Mouse (Mus musculus): ENCODE results near the gene Gab1. TPM values are rescaled to one million over a fixed set of nuclear protein-coding genes. Genes with fewer than 3 reads are reported as not detected.
A peak's percentile ranks its signal among the peaks of the same experiment; 100 is the strongest.

Gab1 gene
- total RNA-seq, 1 experiment from 2014 or later, result not detected

DNA sequence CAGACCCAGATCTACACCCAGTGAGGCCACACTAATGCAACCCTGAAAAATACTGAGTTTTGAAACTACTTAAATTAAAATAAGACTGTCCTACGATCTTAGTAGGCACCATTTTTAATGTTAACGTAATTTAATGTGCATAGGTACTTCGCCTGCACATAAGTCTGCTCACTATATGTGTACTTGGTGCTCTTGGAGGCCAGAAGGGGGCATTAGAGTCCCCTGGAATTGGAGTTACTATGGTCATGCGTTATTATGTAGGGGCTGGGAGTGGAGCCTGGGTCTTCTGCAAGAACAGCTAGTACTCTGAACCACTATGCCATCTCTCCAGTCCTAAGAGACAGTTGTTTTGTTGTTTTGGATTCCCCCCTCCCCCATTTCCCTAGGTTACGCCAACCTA is 88.1 kb downstream of the Gab1 start:
- ATAC-seq (replicated peaks; ENCODE audit: insufficient number of reproducible peaks, low FRiP score, low TSS enrichment, poor library complexity, severe bottlenecking), result no peak

GRCm38 (mm10) chr8:80789324-80789723 is 91.0 kb downstream of the Gab1 start:
- ATAC-seq (replicated peaks; ENCODE audit: insufficient number of reproducible peaks, low FRiP score, low TSS enrichment, poor library complexity, severe bottlenecking), result no peak

DNA sequence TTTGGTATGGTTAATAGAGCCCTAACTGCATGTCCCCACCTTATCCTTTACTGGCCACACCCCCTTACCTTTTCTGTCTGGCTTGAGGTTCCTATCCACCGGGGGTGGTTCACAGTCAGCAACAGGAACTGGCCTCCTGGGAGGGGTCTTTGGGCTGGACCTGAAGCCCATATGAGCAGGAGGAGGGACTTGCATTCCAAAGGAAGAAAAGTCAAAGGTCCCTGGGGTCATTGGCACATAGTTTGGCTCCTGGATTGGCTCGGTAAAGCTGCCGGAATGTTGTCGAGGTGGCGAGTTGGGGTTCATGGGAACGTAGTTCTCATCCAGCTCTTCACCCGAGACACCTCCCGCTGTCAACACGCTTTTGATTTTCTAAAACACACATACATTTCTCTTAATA is 95.8 kb downstream of the Gab1 start:
- no peak for ATAC-seq (replicated peaks; ENCODE audit: insufficient number of reproducible peaks, low FRiP score, low TSS enrichment, poor library complexity, severe bottlenecking)

DNA sequence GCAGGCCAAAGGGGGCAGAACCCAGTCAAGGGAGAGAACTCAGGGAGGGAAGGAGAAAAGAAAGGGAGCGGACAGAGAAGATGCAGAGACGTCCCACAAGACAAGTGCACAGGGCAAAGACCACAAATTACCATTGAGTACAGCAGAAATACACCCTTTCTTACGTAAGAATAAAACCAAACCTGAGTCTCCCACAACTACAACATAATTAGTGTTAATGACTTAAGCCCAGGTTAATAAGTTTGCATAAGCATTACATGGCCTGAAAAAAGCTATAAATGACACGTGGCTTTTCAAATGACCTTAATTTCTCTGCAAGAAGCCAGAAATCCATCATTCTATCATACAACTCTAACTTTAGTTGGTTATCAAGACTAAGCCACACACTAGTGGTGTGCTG is 97.0 kb downstream of the Gab1 start:
- ATAC-seq (replicated peaks; ENCODE audit: insufficient number of reproducible peaks, low FRiP score, low TSS enrichment, poor library complexity, severe bottlenecking), result no peak

DNA sequence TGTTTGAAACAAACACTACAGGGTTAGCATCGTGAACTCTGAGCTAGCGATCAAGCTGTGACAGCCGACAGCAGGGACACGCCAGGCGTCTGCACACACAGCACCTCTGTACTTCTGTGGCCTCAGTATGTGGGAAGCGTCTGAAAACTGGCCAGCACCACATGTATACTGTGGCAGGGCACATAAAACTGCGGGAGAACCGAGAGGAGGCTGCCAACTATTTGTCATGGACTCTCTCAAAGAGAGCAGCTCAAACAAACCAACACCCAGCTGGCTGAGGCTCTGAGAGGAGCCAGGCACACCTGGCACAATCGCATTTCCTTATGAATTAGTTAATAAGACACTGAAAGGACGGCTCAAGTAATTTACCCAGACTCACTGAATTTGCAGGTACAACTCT is 99.0 kb downstream of the Gab1 start:
- no peak for ATAC-seq (replicated peaks; ENCODE audit: insufficient number of reproducible peaks, low FRiP score, low TSS enrichment, poor library complexity, severe bottlenecking)

DNA sequence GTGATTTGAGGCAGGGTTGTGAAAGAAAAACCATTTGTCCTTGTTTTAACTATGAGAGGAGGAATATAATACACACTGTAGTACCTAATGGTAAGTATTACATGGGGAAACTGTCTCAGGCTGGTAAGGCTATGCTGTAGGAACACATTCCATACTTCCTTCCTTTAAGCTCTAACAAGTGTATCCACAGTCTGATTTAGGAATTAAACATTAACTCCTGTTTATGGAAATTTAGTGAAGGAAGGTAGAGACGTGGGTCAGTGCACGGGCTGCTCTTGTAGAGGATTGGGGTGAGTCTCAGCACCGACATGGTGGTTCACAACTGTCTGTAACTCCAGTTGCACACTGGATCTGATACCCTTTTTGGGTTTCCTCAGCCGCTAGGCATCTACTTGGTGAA is 100.0 kb downstream of the Gab1 start:
- ATAC-seq (replicated peaks; ENCODE audit: insufficient number of reproducible peaks, low FRiP score, low TSS enrichment, poor library complexity, severe bottlenecking), result no peak

- ATAC-seq (replicated peaks; ENCODE audit: insufficient number of reproducible peaks, low FRiP score, low TSS enrichment, poor library complexity, severe bottlenecking), result no peak
These were observed 103.9 kb downstream of the Gab1 start for GRCm38 (mm10) chr8:80776436-80776835.

DNA sequence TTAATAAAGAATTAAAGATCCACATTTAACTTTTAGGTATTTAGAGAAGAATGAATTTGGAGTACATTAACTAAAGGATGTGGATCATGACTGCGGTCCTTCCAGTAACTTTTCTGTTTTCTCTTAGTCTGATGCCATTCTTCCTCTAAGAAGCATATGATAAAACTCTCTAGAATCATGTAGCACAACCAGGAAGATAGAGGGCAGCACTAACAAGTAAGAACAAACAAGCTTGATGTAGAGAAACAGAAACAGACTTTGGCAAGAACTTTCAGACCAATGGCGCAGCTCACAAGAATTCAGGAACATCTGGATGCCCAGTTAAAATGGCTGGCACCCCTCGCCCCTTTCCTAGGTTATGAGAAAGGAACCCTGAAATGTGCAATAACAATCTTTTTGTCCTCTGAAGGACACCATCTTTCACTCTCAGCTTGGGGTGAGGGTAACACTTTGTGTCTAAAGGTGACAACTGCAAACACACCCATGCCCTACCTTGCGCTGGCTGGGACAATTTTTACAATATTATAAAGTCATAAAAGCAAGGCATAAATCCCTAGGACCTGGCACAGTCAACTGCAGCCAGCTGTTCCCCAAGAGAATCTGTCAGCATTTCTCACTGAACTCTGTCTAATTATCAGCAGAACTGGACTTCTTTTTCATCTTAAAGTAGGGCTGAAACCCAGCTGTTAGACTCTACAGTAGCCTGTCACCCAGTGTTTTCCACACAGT is 107.4 kb downstream of the Gab1 start:
- no peak for ATAC-seq (replicated peaks; ENCODE audit: insufficient number of reproducible peaks, low FRiP score, low TSS enrichment, poor library complexity, severe bottlenecking)

DNA sequence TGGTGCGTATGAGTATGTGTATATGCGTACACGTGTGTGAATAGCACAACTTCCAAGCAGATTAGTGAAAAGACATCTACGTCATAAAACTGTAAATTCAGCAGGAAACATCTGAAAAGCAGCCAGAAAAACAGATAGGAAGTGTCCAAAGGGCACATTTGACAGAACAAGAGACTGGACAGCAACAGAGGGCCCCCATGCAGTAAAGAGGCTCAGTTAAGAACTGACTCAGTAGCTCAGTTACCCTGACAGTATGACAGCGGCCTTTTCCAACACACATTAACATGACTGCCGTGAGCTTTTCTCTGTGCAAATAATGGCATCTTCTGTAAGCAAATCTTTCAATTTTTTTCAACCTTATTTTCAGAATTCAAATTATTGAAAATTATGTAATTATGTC is 111.9 kb downstream of the Gab1 start:
- no peak for ATAC-seq (replicated peaks; ENCODE audit: insufficient number of reproducible peaks, low FRiP score, low TSS enrichment, poor library complexity, severe bottlenecking)

GRCm38 (mm10) chr8:80753017-80753715 is 127.2 kb downstream of the Gab1 start:
- ATAC-seq (replicated peaks; ENCODE audit: insufficient number of reproducible peaks, low FRiP score, low TSS enrichment, poor library complexity, severe bottlenecking), result peak; percentile 77

DNA sequence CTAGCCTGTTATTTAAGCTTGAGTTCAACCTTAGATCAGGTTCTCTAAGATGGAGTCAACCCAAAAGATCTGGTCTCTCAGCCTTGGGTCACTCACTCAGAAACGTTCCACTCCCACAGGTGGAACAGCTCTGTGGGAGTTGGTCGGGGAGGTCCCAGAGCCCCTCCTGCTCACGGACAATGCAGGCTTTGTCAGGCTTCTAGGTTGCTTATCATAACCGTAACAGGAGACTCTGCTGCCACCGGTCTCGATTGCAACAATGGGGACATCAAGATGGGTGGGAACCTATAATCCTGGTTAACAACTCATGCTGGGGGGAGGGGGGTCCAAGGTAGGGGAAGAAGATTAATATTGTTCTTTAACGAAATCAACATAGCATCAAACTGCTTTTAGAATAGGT is 127.9 kb downstream of the Gab1 start:
- no peak for ATAC-seq (replicated peaks; ENCODE audit: insufficient number of reproducible peaks, low FRiP score, low TSS enrichment, poor library complexity, severe bottlenecking)

DNA sequence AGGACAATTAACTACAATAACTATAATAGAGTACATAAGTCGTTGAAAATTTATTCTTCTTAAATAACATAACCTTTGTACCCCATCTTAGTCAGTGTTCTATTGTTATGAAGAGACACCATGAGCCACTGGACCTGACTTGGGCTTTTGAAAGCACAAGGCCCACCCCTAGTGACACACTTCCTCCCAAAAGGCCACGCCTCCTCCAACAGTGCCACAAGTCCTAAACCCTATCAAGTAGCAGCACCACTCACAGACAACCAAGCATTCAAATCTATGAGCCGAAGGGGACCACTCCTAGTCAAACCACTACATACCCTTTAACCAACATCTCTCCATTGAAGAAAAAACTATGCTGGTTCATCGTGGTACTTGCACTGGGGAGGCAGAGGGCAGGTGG is 131.2 kb downstream of the Gab1 start:
- no peak for ATAC-seq (replicated peaks; ENCODE audit: insufficient number of reproducible peaks, low FRiP score, low TSS enrichment, poor library complexity, severe bottlenecking)

- no peak for ATAC-seq (replicated peaks; ENCODE audit: insufficient number of reproducible peaks, low FRiP score, low TSS enrichment, poor library complexity, severe bottlenecking)
These were observed 140.4 kb downstream of the Gab1 start for GRCm38 (mm10) chr8:80739932-80740331.

DNA sequence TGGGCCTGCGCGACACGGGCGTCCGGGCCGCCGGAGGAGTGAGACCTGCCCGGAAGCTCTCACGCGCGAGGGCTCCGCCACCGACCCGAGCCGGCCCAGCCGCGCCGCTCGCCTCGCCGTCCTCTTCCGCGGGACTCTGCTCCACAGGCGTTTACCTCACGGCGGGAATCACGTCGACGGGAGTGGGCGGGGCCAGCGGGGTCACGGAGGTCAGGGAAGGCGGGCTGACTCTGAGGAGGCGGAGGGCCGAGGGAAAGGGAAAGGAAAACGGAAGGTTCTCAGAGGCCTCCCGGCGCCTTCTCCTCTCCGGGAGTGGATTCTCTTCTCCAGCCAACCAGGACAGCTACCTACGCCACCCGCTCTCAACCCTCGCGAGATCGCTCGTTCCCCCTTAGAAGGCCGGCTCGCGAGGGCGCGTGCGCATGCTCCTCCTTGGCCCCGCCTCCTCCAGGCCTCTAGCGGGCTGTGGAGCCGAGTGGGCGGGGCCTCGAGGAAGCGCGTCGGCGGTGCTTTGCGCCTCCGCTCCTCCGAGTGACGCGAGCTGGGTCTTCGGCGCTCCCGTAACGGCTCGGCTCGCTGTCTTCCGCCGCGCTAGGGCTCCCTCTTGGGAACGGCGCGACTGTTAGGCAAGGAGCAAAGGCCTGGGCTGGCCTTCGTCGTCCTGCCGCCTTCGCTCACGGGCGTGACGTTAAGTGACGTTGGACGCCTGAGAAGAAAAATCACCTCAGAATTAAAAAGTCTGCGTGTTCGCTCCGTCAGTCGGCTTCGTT is 141.0 kb downstream of the Gab1 start, which contains the start of gene Smarca5:
Gene Smarca5, minus strand, starts transcription at position 343 of the 770 bp plus-strand sequence.
- peak; percentile 92 for ATAC-seq (replicated peaks; ENCODE audit: insufficient number of reproducible peaks, low FRiP score, low TSS enrichment, poor library complexity, severe bottlenecking)

DNA sequence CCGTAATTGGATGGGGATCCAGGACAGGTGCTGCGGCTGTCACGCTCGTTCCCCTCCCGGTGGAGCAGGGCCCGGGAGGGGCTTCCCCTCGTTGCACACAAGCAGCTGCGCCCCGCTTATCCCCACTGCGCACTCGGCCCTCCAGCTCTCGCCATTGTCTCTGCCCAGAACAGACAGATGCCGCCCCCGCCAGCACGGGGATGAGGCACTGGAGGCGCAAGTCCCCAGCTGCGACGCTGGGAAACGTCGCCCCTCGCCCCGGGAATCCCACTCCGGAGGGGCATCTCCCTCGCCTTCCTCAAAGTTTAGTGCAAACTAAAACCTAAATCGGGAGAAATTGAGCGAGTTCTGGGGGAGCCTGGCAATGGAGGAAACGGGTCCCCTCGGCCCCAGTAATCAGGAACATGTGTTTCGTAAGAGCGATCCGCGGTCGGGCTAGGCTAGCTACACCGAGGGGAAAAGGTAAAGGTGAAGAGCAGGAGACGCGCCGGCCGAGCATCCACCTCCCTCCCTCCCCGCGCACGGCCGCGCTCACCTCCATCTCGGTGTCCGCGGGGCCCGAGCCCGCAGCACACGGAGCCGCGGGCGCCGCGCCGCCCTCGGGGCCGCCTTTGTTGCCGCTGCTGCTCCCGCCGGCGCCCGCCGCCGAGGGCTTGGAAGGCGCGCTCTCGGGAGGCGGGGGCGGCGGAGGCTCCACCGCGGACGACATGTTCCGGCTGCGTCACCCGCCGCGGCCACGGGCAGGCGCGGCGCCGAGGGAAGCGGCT is 141.7 kb downstream of the Gab1 start:
- ATAC-seq (replicated peaks; ENCODE audit: insufficient number of reproducible peaks, low FRiP score, low TSS enrichment, poor library complexity, severe bottlenecking), result 0 out of 2 replicates have a peak, but pooled peaks have one; percentile 15

- no peak for ATAC-seq (replicated peaks; ENCODE audit: insufficient number of reproducible peaks, low FRiP score, low TSS enrichment, poor library complexity, severe bottlenecking)
These were observed 142.3 kb downstream of the Gab1 start for GRCm38 (mm10) chr8:80738046-80738387.

- ATAC-seq (replicated peaks; ENCODE audit: insufficient number of reproducible peaks, low FRiP score, low TSS enrichment, poor library complexity, severe bottlenecking), result no peak
These were observed 148.0 kb downstream of the Gab1 start for GRCm38 (mm10) chr8:80732326-80732725.

GRCm38 (mm10) chr8:80714461-80714860 is 165.9 kb downstream of the Gab1 start:
- ATAC-seq (replicated peaks; ENCODE audit: insufficient number of reproducible peaks, low FRiP score, low TSS enrichment, poor library complexity, severe bottlenecking), result no peak

All from monocyte, adult 5-6 weeks (primary cell).